Mouse (Mus musculus) G1E-ER4 (cell line): ENCODE measurements around the gene Olfr843. TPM values are rescaled to one million over a fixed set of nuclear protein-coding genes. Genes with fewer than 3 reads are reported as not detected.

Experiments used
- GATA1 ChIP-seq: IDR thresholded peaks from one replicate; pipeline ENCODE4 v1.8.0; 2012; ENCODE audit warnings: low read length, inconsistent platforms
- polyA plus RNA-seq: library from polyadenylated mRNA; stranded (reverse); fragments of >175 nt; gene quantifications from 2 replicates; pipeline ENCODE4 v1.2.3, GENCODE M21; 2012

Olfr843 gene
- not detected in 2 replicates for polyA plus RNA-seq

- no peak for TF ChIP-seq GATA1
Observed at GRCm38 (mm10) chr9:19251887-19252286, at the start of gene Olfr843. Gene Olfr843, minus strand, starts transcription at chr9:19251987.

Other genes starting within 250 kb of the Olfr843 start
- gene Olfr835, start 219.3 kb downstream of the Olfr843 start, polyA plus RNA-seq, result not detected in 2 replicates
- gene Olfr836, start 131.6 kb downstream of the Olfr843 start, polyA plus RNA-seq, result not detected in 2 replicates
- not detected in 2 replicates for gene Olfr837, start 115.7 kb downstream of the Olfr843 start, polyA plus RNA-seq
- gene Olfr839-ps1, start 74.7 kb downstream of the Olfr843 start, polyA plus RNA-seq, result not detected in 2 replicates
- not detected in 2 replicates for gene Olfr844, start 64.4 kb upstream of the Olfr843 start, polyA plus RNA-seq
- not detected in 2 replicates for gene Olfr845, start 84.5 kb upstream of the Olfr843 start, polyA plus RNA-seq
- gene Olfr846, start 112.0 kb upstream of the Olfr843 start, polyA plus RNA-seq, result not detected in 2 replicates
- not detected in 2 replicates for gene Olfr847, start 126.7 kb upstream of the Olfr843 start, polyA plus RNA-seq
- gene Olfr849, start 188.3 kb upstream of the Olfr843 start, polyA plus RNA-seq, result not detected in 2 replicates
- gene Olfr850, start 226.3 kb upstream of the Olfr843 start, polyA plus RNA-seq, result not detected in 2 replicates
- not detected in 2 replicates for gene Olfr851, start 241.3 kb upstream of the Olfr843 start, polyA plus RNA-seq